Mouse (Mus musculus) neural tube, embryonic 12.5 days (tissue): ENCODE measurements around the gene Lsm4. TPM values are rescaled to one million over a fixed set of nuclear protein-coding genes. Genes with fewer than 3 reads are reported as not detected.

ENCODE experiments used
- ATAC-seq: fragments of 200-750 bp; cut with Nextera tagmentation; 2 replicates; pipeline ENCODE4 v1.8.0; 2017; ENCODE audit warnings: low read depth, mild to moderate bottlenecking, moderate TSS enrichment, moderate library complexity; ENCODE audit not compliant: low FRiP score
- H3K27ac ChIP-seq: fragments of 300-500 bp; sonication (generic); 2 replicates; pipeline ENCODE4 v1.5.1; 2016
- H3K27me3 ChIP-seq: fragments of 300-500 bp; sonication (generic); replicated peaks from 2 replicates; pipeline ENCODE4 v1.6.1; 2016; ENCODE audit warnings: mild to moderate bottlenecking
- H3K36me3 ChIP-seq: fragments of 300-500 bp; sonication (generic); 2 replicates; pipeline ENCODE4 v1.6.1; 2016; ENCODE audit warnings: mild to moderate bottlenecking
- H3K4me1 ChIP-seq: fragments of 300-500 bp; sonication (generic); 2 replicates; pipeline ENCODE4 v1.6.1; 2016
- H3K4me2 ChIP-seq: fragments of 300-500 bp; sonication (generic); replicated peaks from 2 replicates; pipeline ENCODE4 v1.6.1; 2016; ENCODE audit warnings: mild to moderate bottlenecking
- H3K4me3 ChIP-seq: fragments of 300-500 bp; sonication (generic); 2 replicates; pipeline ENCODE4 v1.5.1; 2016
- H3K9ac ChIP-seq: fragments of 300-500 bp; sonication (generic); 2 replicates; pipeline ENCODE4 v1.6.1; 2016; ENCODE audit warnings: mild to moderate bottlenecking
- H3K9me3 ChIP-seq: fragments of 300-500 bp; sonication (generic); 2 replicates; pipeline ENCODE4 v1.6.1; 2016; ENCODE audit warnings: mild to moderate bottlenecking
- WGBS: fragments of 180-500 bp; shearing (Covaris S2); methylation state at CpG from one replicate; pipeline ENCODE4 v1.1.7; 2016; 5-methylcytosine and 5-hydroxymethylcytosine counted together
- polyA plus RNA-seq: library from polyadenylated mRNA; unstranded; fragments of >200 nt; fragmentation: Nextera tagmentation; extraction: Ambion mirVana; gene quantifications from 2 replicates; pipeline ENCODE4 v1.2.1, GENCODE M21; 2016

The Lsm4 gene
- 264 and 277 TPM in 2 replicates for polyA plus RNA-seq

DNA sequence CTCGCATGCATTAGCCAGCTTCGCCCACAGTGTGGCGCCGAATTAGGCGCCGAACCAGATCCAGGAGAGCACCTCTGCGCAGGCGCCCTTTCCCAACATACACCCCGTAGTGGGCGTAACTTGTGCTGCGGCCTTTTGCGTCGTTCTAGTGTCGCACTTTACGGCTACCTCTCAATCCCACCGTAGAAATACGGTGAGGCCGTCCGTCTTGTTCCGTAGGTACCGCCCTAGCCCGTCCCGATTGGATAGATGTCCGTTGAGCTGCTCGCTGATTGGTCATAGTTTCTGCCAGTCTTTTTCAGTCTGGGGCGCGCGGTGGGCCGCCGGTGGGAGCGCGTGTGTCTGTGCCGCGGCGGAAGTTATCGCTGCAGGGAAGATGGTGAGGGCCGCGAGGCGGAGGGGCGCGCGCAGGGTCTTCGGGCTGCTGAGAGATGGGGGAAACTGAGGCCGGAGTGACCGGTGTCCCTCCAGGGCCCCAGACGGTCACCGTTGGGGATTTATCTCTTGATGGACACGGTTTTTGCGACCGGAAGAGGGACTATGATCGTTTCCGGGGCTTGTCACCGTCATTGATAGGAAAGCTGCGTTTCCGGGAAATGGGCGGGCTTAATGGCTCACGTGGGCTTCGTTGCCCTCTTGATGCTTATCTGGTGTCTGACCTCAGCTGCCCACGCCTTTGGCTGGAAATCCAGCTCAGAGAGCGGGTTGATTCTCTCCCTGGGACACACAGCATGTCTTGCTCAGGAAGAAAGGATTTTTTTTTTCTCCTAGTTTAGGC, at the start of gene Lsm4:
Lsm4 (plus strand) TSS at position 170 of the 778 bp plus-strand sequence.
- H3K27ac ChIP-seq, result peak within 1 kb of the TSS; percentile 84

GRCm38 (mm10) chr8:70625104-70625503, 47.9 kb upstream of the Lsm4 start:
- peaks cover 9% of the 10 kb centered on the region; the same call in 1 of the 2 replicates for H3K4me1 ChIP-seq
- no peaks in the 10 kb centered on the region for H3K9me3 ChIP-seq
- 25% methylated on average over 5 of the region's 5 CpGs for WGBS
- H3K27me3 ChIP-seq, result peaks cover 23% of the 10 kb centered on the region
- no peak for ATAC-seq
- no peak overlapping the region for H3K27ac ChIP-seq
- no peak overlapping the region for H3K4me2 ChIP-seq
- H3K36me3 ChIP-seq, result no peaks in the 10 kb centered on the region
- no peak overlapping the region for H3K9ac ChIP-seq
- no peak overlapping the region for H3K4me3 ChIP-seq

More for the DNA sequence above, at the start of gene Lsm4:
- Histone ChIP-seq H3K4me1 (peaks cover 10% of the 10 kb centered on the region), H3K9ac (peak within 1 kb of the TSS; percentile 67), H3K27me3 (no peaks in the 10 kb centered on the region), H3K9me3 (peaks cover under 1% of the 10 kb centered on the region; the same call in 1 of the 2 replicates), H3K4me3 (peak within 1 kb of the TSS; percentile 62), H3K36me3 (peaks cover 15% of the 10 kb centered on the region), H3K4me2 (peak within 1 kb of the TSS; percentile 67)
- peak; percentile 97 for ATAC-seq
- WGBS, result under 1% methylated on average over 60 of the region's 60 CpGs

DNA sequence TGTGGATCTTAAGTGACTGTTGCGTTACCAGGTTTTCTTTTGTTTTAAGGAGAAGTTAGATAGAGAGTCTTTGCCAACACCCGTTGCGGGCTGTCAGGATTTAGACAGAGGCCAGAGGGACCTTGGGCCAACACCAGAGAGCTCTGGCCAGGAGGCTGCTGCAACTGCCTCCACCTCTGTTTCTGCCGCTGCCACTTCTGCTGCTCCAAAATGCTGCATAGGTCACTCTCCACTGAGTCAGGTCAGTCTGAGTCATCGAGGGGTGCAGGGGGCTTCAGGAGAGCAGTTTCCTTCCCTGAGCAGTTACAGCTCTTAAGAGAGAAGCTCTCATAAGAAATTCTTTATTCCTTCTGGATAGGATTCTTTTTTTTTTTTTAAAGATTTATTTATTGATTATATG, 46.0 kb upstream of the Lsm4 start:
- H3K4me3 ChIP-seq, result no peak overlapping the region

GRCm38 (mm10) chr8:70628986-70629490, 44.0 kb upstream of the Lsm4 start:
- no peak overlapping the region for H3K27ac ChIP-seq
- H3K4me1 ChIP-seq, result peaks cover 15% of the 10 kb centered on the region; the same call in 1 of the 2 replicates
- no peaks in the 10 kb centered on the region for H3K36me3 ChIP-seq
- ATAC-seq, result peak; percentile 2; the same call in 1 of the 2 replicates
- peak overlapping the region; percentile 53; the same call in 1 of the 2 replicates for H3K9ac ChIP-seq
- H3K4me2 ChIP-seq, result peak overlapping the region; percentile 54
- H3K27me3 ChIP-seq, result peaks cover 7% of the 10 kb centered on the region; the same call in 1 of the 2 replicates
- WGBS, result 52% methylated on average over 7 of the region's 7 CpGs
- H3K9me3 ChIP-seq, result no peaks in the 10 kb centered on the region
- H3K4me3 ChIP-seq, result peak overlapping the region; percentile 31

More for the DNA sequence above, 46.0 kb upstream of the Lsm4 start:
- Histone ChIP-seq H3K9ac (no peak overlapping the region), H3K27me3 (peaks cover 12% of the 10 kb centered on the region; the same call in 1 of the 2 replicates), H3K4me1 (peaks cover 15% of the 10 kb centered on the region; the same call in 1 of the 2 replicates), H3K9me3 (no peaks in the 10 kb centered on the region), H3K27ac (no peak overlapping the region), H3K36me3 (no peaks in the 10 kb centered on the region), H3K4me2 (no peak overlapping the region)
- 91% methylated on average over 5 of the region's 5 CpGs for WGBS
- no peak for ATAC-seq

- ATAC-seq, result peak; percentile 90
- Histone ChIP-seq H3K4me2 (peak overlapping the region; percentile 54), H3K4me1 (peaks cover 15% of the 10 kb centered on the region; the same call in 1 of the 2 replicates), H3K27me3 (peaks cover 7% of the 10 kb centered on the region; the same call in 1 of the 2 replicates), H3K36me3 (no peaks in the 10 kb centered on the region), H3K27ac (peak overlapping the region; percentile 20; the same call in 1 of the 2 replicates), H3K9ac (peak overlapping the region; percentile 53), H3K9me3 (no peaks in the 10 kb centered on the region), H3K4me3 (peak overlapping the region; percentile 31)
- WGBS, result 1% methylated on average over 60 of the region's 60 CpGs
Observed at GRCm38 (mm10) chr8:70629574-70630531, 43.2 kb upstream of the Lsm4 start.

- H3K4me1 ChIP-seq, result peaks cover 15% of the 10 kb centered on the region; the same call in 1 of the 2 replicates
- no peaks in the 10 kb centered on the region for H3K9me3 ChIP-seq
- H3K9ac ChIP-seq, result no peak overlapping the region
- no peak overlapping the region for H3K4me3 ChIP-seq
- ATAC-seq, result no peak
- 12% methylated on average over 22 of the region's 22 CpGs for WGBS
- H3K4me2 ChIP-seq, result peak overlapping the region; percentile 54; the same call in 1 of the 2 replicates
- H3K27me3 ChIP-seq, result peaks cover 7% of the 10 kb centered on the region; the same call in 1 of the 2 replicates
- H3K27ac ChIP-seq, result no peak overlapping the region
- H3K36me3 ChIP-seq, result no peaks in the 10 kb centered on the region
Observed at GRCm38 (mm10) chr8:70630532-70631381, 42.3 kb upstream of the Lsm4 start.

DNA sequence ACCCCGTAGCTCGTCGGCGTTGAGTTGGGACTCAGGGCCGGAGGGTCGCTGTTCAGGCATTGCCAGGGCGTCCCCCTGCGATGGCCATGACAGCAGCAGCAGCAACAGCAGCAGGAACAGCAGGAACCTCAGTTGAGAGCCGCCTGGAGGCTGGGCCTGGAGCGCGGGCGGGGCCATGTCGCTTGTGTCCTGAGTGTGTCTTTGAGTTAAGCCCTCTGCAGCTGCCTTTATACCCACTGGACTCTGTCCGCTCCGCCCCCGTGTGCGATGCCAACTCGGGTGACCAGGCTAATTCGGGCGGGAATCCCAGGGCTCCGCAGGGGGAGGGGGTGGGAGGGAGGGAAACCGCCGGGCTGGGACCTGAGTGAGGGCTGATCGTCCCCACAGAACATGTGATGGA, 41.6 kb upstream of the Lsm4 start:
- Histone ChIP-seq H3K4me3 (no peak overlapping the region), H3K9ac (0 out of 2 replicates have a peak overlapping the region, but pooled peaks have one; percentile 10), H3K36me3 (no peaks in the 10 kb centered on the region), H3K27ac (no peak overlapping the region), H3K27me3 (peaks cover 7% of the 10 kb centered on the region; the same call in 1 of the 2 replicates), H3K4me2 (0 out of 2 replicates have a peak overlapping the region, but pooled peaks have one; percentile 15), H3K4me1 (peaks cover 15% of the 10 kb centered on the region; the same call in 1 of the 2 replicates), H3K9me3 (no peaks in the 10 kb centered on the region)
- WGBS, result 23% methylated on average over 24 of the region's 24 CpGs
- no peak for ATAC-seq

- H3K27me3 ChIP-seq, result peaks cover 7% of the 10 kb centered on the region; the same call in 1 of the 2 replicates
- H3K9ac ChIP-seq, result 0 out of 2 replicates have a peak within 1 kb of the TSS, but pooled peaks have one; percentile 10
- H3K36me3 ChIP-seq, result no peaks in the 10 kb centered on the region
- no peak within 1 kb of the TSS for H3K4me3 ChIP-seq
- 0 out of 2 replicates have a peak within 1 kb of the TSS, but pooled peaks have one; percentile 15 for H3K4me2 ChIP-seq
- ATAC-seq, result no peak
- H3K27ac ChIP-seq, result no peak within 1 kb of the TSS
- H3K9me3 ChIP-seq, result no peaks in the 10 kb centered on the region
- H3K4me1 ChIP-seq, result peaks cover 15% of the 10 kb centered on the region; the same call in 1 of the 2 replicates
- 69% methylated on average over 6 of the region's 6 CpGs for WGBS
Observed at GRCm38 (mm10) chr8:70632346-70632892, 40.6 kb upstream of the Lsm4 start, which contains the start of gene Gdf15. TSS of gene Gdf15 (minus strand) at chr8:70632456.

DNA sequence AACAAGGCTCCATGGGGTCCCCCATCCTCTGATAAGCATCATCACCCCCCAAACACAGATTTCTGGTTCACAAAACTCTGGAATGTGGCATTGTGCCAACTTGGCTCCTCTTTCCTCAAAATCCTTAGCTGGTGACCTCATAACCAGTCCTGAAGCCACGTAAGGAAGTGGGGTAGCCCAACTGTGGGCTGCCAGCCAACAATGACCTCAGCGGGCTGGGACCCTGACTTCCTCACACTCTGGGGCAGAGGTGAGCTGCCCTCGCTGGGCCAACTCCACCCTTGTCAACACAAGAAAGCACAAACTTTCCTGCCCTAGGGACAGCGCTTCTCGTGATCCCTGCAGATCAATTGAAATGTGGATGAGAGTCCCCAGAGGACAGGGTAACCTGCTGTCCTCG, 39.0 kb upstream of the Lsm4 start:
- Histone ChIP-seq H3K4me2 (no peak overlapping the region), H3K27ac (no peak overlapping the region), H3K4me1 (peaks cover 14% of the 10 kb centered on the region; the same call in 1 of the 2 replicates), H3K9ac (no peak overlapping the region), H3K4me3 (no peak overlapping the region), H3K9me3 (no peaks in the 10 kb centered on the region), H3K27me3 (peaks cover 7% of the 10 kb centered on the region; the same call in 1 of the 2 replicates), H3K36me3 (no peaks in the 10 kb centered on the region)
- WGBS, result 67% methylated on average over 6 of the region's 6 CpGs
- ATAC-seq, result no peak

DNA sequence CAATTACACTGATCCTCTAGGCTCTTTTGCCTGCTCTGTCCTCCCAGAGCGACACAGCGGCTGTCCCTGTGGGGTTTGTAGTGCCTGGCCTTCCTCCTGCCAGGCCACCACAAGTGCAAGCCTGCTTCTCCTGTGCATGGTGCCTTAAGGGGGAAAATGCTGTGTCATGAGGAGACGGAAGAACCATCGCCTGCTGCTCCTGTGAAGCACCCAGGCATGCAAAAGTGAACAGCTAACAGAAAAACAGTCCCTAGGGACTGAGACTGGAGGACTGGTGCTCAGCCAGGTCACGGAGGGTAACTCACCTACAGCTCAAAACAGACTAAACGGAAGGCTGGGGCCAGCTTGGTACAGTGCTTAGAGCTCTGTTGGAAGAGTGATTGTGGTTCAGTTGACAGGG, 37.5 kb upstream of the Lsm4 start:
- 83% methylated on average over 6 of the region's 6 CpGs for WGBS
- Histone ChIP-seq H3K9me3 (no peaks in the 10 kb centered on the region), H3K9ac (no peak overlapping the region), H3K4me3 (no peak overlapping the region), H3K4me2 (no peak overlapping the region), H3K27ac (no peak overlapping the region), H3K36me3 (no peaks in the 10 kb centered on the region), H3K27me3 (peaks cover 7% of the 10 kb centered on the region; the same call in 1 of the 2 replicates), H3K4me1 (0 out of 2 replicates have a peak, but pooled peaks cover 3% of the 10 kb centered on the region)
- no peak for ATAC-seq
